Mouse (Mus musculus) erythroblast, adult 5-6 weeks (primary cell): Measurements from ENCODE around the gene Tns4. TPM values are rescaled to one million over a fixed set of nuclear protein-coding genes. Genes with fewer than 3 reads are reported as not detected.

ENCODE experiments used
- ATAC-seq: replicated peaks from 2 replicates; pipeline ENCODE4 v1.8.0; 2016; ENCODE audit warnings: moderate number of reproducible peaks, mild to moderate bottlenecking, moderate TSS enrichment, inconsistent platforms; ENCODE audit not compliant: poor library complexity, low FRiP score, severe bottlenecking
- total RNA-seq, 2 experiments: library from RNA; stranded (forward) in 1 of 2; stranded (reverse) in 1 of 2; fragments of 150-400 nt in 1 of 2; fragments of 200-764, 138-1000 nt in 1 of 2; gene quantifications; 2 replicates each; pipeline versions ENCODE4 v1.2.3 to v1.2.4; 2015 to 2017; ENCODE audit warnings: low replicate concordance in 2 of 2

The Tns4 gene
- total RNA-seq, 2 experiments from 2014 or later = 0.77 TPM; not detected in 1

DNA sequence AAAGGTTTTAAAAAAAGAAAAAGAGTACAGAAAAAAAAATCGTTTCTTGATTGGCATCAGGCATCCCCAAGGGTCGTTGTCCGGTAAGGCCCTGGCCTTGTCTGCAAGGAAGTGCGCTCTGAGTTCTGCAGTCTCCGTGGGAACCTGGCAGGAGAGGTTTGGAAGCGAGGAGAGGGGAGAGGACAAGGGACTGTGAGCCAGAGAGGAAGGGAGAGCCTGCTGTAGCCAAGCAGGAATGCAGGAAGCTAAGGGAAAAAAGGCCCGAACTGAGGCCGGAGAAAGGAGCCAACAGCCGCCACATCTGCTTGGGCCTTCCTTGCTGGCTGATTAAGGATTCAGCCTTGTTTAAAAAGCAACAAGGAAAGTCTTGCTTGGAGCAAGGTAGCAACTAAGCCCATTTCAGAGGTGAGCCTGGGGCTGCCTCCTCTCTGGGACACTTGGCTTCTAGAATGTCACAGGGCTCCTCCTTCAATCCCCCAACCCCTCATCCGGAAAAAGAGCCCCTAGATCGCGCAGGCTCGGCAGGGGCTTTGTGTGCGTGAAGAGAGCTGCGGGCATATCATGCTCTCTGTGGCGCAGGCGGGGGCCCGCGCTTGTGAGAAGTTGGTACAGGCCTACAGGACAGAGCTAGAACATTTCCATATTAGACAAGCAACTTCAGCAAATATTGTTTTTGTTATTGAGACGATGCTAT lies 31.6 kb upstream of the Tns4 start:
- ATAC-seq = no peak

DNA sequence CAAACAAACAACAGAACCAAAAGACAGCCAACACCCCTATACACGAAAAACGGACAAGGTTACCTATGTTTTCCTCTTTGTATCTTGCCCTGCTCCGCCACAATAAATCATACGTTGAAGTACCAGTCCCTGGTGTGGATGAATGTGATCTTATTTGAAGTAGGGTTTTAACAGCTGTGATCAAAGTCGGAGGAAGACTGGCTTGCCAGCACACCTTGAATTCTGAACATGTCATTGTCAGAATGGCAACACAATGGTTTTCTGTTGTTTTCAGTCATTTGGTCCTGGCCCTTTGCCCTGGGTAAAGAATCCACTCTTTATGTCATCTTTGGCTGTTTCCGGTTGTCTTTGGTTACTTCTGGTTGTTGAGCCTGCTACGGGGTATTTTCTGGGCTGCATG lies 29.9 kb upstream of the Tns4 start:
- no peak for ATAC-seq

DNA sequence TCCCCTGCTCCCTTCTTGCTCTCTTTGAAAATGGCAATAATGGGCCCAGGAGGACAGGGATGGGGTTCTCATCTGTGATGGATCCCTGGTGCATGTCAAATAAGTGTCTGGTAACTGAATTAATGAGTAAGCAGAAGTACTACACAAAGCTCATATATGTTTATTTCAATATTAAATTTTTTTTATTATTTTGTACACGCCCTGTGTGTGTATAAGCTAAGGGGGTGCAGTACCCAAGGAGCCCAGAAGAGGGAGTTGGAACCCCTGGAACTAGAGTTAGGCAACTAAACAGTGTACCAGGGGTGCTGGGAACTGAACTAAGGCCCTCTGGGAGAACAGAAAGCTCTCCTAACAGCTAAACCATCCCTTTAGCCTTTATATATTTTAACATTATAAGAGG lies 29.3 kb upstream of the Tns4 start:
- no peak for ATAC-seq

DNA sequence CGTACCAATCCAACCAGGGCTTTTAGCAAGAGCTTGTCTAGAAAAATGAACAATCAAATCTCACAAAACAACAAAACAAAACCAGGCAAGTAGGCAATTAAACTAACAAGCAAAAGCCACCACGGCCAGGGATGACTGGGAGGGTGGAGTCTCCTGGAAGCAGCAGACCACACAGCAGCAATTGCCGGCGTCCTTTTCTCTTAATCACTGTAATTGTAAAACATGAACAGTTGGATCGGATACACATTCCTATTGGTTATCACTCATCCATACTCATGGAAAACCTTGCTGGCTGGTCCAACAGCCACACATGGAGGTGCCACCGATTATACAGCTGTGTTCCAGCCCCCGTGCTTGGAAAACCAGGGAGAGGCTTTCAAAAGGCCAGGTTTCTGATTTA lies 28.8 kb upstream of the Tns4 start:
- ATAC-seq = no peak

DNA sequence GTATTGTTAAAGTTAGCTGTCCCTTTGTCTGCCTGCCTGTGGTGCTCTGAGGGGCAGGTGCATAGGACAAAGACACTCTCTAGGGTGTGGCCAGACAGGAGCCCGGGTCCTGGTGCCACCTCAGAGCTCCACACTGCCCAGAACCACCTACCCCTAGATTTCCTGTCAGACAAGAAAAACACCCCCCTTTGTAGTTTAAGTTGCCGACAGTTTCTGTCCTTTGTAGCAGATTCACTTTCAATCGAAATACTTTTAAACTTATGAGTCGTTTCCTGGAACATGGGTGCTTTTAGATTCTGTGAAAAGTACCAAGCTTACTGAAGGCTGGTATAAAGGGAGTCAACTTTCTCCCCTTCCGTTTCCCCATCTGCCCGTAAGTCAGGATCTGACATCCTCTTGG lies 26.8 kb upstream of the Tns4 start:
- no peak for ATAC-seq

DNA sequence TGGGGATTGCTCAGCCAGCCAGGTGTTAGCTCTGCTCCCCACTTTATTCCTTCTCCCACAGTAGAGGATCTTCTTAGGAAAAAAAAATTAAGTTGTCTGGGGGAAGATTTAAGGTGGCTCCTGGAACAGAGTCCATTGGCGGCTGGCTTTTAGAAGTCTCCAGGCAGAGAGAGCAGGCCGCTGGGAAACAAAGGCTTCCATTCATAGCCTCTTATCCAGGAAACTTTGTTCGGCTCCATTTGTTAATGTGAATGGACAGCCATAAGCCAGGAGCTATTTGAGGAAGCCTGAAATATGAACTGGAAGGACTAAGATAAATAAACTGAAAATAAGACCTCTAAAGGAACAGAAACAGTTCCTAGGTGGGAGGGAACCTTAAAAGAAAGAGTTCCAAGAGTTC lies 24.0 kb upstream of the Tns4 start:
- no peak for ATAC-seq

DNA sequence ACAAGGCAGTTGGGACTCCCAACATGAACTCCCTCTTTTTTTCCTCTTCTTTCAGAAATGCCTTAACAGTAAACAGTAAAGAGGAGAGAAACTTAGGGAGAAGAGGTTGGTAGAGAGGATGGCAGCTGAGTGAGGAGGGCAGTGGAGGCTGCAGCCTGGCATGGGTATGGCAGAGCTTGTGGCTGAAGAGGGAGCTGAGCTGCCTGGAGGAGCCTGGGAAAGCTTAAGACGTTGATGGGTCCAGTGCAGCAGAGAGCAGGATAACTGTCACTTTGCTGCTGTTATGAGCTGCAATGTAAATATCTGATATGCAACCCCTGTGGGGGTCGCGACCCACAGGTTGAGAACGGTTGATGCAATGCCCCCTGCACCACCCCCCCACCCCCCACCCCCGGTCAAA lies 23.6 kb upstream of the Tns4 start:
- ATAC-seq = no peak

DNA sequence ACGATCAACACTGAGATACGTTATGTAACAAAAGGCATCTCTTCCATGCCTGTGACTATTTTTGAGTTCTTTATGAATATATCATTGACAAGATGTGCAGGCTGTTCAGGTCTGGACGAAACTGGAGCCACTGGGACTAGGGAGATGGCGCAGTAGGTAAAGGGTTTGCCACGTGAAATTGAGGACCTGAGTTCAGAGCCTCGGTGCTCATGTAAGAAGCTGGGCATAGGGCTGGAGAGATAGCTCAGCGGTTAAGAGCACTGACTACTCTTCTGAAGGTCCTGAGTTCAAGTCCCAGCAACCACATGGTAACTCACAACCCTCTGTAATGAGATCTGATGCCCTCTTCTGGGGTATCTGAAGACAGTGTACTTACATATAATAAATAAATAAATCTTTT lies 22.5 kb upstream of the Tns4 start:
- ATAC-seq = no peak

DNA sequence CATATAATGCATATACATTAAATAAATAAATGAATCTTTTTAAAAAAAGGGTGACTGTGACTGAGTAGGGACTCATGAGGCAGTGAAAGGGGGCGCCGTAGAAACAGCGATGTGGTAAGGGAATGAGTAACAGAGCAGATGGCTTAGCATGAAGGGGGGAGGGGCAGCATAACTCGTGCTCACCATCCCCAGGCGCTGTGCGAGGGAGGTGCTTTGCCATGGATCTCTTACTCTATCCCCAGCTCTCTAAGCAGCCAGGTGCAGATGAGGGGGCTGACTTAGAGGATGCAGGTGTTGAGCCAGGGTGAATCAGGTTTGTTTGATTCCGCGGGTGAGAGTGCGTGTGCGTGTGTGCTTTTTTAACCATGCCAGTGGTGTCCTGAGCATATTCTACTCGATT lies 22.0 kb upstream of the Tns4 start:
- ATAC-seq = no peak

DNA sequence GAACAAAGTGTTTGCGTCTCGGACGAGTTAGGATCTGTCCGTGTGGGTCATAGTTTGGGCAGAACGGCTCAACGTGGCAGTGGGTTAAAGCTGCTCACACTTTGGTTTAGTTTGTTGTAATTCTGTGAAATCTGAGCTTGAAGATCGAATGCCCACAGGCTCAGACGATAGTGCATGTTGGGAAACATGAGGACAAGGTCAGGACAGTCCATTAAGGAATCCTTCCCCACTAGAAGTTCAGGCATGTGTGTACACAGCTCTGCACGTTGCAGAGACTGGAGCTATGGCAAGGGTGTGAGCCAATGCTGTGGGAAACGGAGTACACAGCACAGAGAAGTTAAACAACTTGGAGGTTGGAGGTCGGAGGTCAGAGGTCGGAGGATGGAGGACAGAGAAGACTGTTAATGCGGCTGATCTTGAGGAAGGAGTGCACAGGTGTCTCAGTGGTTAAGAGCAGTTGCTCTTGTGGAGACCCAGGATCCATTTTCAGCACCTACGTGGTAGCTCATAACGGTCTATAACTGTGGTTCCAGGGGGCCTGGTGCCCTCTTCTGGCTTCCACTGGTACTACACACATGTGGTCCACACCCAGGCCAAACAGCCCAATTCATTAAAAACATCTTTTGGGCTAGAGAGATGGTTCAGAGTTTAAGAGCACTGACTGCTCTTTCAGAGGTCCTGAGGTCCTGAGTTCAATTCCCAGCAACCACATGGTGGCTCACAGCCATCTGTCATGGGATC lies 21.4 kb upstream of the Tns4 start:
- ATAC-seq = peak; percentile 63; the same call in 1 of the 2 replicates

DNA sequence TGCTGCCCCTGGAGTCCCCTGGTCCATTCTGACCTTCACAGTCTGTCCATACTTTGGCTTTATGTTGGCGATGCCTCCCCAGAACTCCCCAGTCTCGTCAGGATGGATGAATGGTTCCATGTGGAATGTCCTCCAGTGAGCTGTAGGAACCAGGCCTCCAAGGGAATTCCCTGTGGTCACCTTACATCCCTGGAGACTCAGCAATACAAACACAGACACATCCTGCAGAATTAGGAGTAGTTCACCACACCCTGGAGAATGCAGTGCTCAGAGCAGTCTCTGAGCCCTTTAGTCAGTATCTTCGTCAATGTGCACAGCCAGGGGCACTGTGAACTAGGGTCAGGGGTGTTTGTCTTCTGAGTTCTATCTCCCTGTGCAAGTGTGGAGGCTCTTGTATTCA lies 19.2 kb upstream of the Tns4 start:
- ATAC-seq = no peak

DNA sequence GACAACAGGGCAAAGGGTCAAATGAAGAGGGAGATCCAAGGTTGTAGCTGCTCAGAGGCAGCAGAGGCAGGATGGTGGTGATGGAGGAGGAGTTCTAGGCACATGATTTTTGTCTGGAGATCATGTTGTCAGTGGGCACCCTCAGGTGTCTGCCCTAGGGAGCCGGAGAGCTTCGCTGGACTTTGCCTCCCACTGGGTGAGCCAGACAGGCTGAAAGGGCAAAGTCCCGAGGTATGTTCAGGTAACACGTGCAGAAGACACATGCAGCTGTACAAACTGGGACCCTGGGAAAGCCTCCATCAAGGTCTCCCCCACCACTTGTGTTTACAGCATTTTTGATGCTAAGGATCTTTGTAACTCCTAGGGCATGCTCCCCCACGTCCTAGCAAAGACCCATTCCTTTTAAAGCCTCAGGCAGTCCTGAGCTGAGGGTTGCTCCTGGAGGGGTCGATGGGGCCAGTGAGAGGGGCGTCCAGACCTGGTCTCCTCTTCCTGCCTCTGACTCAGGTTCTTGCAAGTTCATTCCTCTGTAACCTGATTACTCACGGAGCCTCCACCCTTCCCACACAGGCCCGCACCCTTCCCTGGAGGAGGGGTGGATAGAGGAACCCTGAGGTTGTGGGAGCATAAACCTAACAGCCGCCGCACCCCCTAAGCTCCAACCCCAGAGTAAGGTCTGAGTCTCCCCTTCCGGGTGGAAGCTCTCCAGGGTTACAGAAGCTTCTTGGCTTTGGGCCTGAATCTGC lies 17.0 kb upstream of the Tns4 start:
- no peak for ATAC-seq

DNA sequence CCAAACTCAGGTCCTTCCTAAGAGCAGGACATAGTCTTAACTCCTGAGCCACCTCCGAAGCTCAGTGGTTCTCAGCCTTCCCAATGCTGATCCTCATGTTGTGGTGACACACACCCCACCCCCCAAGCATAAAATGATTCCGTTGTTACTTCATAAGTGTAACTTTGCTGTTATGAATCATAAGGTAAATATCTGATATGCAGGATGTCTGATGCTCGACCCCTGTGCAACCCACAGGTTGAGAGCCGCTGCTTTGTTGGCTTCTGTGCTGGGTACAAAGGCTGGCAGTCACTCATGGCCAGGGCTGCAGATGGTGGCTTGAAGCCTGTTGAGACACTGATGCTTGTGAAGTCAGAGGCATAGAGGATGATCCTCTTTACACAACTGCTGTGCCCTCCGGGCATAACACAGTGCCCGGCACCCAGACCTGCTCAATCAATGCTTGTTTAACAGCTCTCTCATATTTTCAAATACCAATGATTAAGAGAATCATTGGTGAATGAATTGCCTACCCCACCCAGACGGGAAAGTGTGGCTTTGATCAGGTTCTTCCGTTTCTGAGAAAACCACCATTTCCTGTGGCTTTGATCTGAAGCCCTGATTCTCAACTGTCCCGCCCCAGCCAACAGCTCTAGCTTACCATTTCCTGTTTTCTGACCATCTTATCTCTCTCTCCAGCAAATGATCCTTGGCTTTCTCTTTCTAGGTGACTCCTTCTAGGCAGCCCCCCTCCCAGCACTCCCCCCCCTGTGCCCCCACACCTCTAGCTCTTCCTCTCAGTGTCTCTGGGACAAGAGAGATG lies 15.7 kb upstream of the Tns4 start:
- no peak for ATAC-seq

DNA sequence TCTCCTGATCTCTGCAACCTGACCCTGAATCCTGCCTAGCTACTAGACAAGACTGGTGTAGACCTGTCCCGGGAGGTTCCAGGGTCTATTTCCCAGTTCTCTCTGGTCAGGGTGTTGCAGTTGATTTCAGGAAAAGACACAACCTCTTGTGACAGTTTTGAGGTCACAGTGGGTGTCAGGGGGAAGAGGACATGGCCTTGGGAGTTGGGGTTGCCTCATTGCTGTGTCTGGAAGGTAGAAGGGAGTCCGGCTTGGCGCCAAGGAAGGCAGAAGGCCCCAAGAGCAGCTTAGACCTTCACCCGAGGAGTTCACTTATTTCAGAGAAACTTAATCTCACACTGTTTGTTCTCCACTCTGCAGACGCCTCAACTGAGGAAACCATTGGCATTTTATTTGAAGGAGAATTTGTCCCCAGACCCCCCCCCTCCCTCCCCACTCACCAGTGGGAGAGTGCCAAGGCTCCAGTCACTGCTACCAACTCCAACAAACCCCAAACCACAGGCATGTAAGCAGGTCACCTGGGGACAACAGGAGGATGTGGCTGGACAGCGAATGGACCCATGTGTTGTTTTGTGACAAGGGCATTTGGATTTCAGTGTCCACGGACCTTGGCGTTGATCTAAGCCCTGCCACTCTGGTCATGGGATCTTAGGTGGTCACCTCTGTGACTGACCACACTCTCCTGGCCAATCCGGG lies 13.6 kb upstream of the Tns4 start:
- ATAC-seq = no peak

DNA sequence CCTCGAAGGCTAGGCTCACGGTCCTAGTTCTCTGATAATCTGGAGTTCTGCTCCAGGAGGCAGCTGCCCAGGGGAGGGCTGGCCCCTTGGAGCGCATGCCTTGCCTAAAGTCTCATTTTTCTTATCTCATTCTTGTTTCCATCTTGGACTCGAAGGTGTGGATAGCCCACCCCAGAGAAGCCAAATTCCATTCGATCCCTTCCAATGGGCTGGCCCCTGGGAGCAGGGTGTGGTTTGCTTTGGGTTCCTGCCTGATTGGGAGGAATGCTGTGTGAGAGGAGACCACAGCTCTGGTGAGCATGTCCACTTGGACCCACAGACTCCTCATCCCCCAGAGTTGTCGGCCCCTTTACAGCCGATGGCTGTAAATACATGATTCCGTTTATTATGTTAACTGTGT lies 12.6 kb upstream of the Tns4 start:
- no peak for ATAC-seq

DNA sequence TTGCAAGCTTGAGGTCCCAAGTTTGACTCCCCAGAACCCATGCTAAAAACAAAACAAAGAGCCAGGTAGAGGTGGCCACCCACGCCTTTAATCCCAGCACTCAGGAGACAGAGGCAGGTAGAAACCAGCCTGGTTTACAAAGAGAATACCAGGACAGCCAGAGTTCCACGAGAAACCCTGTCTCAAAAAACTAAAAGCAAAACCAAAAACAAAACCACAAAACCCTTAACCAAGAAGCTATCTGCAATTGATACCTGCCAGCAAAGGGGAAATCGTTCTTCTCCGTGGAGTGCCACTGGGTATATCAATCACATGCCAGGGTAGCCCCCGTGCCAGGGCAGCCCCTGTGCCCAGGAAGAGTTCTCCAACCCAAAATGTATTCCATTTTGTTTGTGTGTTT lies 11.1 kb upstream of the Tns4 start:
- ATAC-seq = no peak

DNA sequence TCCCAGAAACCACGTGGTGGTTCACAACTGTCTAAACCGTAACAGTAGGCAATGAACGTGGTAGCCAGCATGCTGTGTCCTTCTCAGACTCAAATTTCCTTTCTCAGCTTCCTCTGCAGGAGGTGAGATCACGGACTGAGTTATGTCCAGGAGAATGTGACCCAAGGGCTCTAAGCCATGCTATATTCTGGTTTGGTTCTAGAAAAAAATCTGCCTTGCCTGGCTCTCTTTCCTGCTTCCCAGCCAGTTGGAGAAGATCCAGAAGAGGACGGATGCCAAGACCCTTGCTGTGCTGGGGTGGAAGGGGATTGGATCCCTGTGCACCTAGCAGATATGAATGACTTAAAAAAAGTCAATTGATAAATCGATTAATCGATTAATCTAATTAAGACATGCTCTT lies 10.4 kb upstream of the Tns4 start:
- ATAC-seq = no peak

DNA sequence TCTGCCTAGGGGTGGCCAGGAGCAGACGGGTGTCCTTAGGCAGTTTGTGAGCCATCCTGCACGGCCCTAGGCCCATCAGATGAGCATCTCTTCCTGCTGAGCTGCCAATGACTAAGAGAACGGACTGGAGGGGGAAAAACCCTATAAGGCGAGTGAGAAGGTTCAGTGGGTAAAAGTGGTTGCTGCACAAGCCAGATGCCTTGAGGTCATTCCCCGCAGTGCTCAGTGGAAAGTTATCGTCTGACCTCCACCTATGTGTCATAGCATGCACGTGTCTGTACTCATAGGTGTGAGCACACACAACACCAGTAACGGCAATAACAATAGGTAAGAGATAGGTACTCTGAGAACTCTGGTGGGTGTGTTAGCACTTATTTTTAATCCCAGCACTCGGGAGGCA lies 9.8 kb upstream of the Tns4 start:
- ATAC-seq = no peak

DNA sequence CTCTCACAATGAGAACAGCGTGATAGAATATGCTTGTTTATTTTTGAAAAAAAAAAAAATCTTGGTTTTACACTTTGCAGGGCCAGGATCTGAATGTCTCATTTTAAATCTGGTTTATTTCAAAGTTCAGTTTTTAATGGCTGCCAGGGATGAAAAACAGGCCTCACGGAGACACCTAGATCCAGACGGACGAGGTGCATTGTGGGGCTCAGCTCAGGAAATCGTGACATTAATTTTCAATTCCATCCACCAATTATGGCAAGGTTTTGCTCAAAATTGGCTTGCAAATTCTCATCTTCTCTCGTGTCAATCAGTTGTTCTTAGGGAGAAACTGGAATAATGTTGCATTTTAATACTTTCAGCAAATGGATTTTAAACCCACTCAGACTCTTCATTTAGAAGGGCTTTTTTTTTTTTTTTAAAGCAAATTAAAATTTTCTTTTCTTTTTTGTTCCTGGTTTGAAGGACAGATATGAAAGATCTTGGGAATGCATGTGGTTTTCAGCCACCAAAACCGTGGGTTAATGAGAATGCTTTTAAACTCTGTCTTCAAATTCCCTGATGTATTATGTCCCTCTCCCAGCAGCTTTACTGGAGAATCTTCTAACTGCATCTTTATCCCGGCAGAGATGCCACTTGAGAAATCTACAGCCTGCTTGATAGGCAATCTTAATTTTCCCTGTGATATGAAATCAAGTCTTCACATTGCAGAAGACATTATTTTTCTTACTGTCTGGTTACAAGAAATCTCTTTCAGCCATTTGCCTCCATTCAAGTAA lies 8.1 kb upstream of the Tns4 start:
- ATAC-seq = no peak
